Mouse (Mus musculus): ENCODE results near the gene Arhgap17.
A peak's percentile ranks its signal among the peaks of the same experiment; 100 is the strongest.

Gene Arhgap17

GRCm38 (mm10) chr7:123369759-123370481, at the start of gene Arhgap17, which contains the start of gene Lcmt1:
Gene Arhgap17 (minus strand): TSS chr7:123369915.
Gene Lcmt1 (plus strand): TSS chr7:123369784.
- peak; percentile 82 for DNase-seq (ENCODE audit: extremely low spot score, low read depth, low spot score)

- DNase-seq (ENCODE audit: extremely low spot score, low read depth, low spot score) = no peak
Observed at GRCm38 (mm10) chr7:123417661-123418060, 47.9 kb upstream of the Arhgap17 start.

- no peak for DNase-seq (ENCODE audit: extremely low spot score, low read depth, low spot score)
Observed at GRCm38 (mm10) chr7:123416803-123417202, 47.1 kb upstream of the Arhgap17 start.

- no peak for DNase-seq (ENCODE audit: extremely low spot score, low read depth, low spot score)
Observed at GRCm38 (mm10) chr7:123412143-123412542, 42.4 kb upstream of the Arhgap17 start.

GRCm38 (mm10) chr7:123411109-123411508, 41.4 kb upstream of the Arhgap17 start:
- no peak for DNase-seq (ENCODE audit: extremely low spot score, low read depth, low spot score)

GRCm38 (mm10) chr7:123410502-123410901, 40.8 kb upstream of the Arhgap17 start:
- DNase-seq (ENCODE audit: extremely low spot score, low read depth, low spot score) = no peak

- no peak for DNase-seq (ENCODE audit: extremely low spot score, low read depth, low spot score)
Observed at GRCm38 (mm10) chr7:123406988-123407387, 37.3 kb upstream of the Arhgap17 start.

GRCm38 (mm10) chr7:123405619-123406018, 35.9 kb upstream of the Arhgap17 start:
- DNase-seq (ENCODE audit: extremely low spot score, low read depth, low spot score) = no peak

- no peak for DNase-seq (ENCODE audit: extremely low spot score, low read depth, low spot score)
Observed at GRCm38 (mm10) chr7:123404198-123404597, 34.5 kb upstream of the Arhgap17 start.

GRCm38 (mm10) chr7:123401121-123401520, 31.4 kb upstream of the Arhgap17 start:
- no peak for DNase-seq (ENCODE audit: extremely low spot score, low read depth, low spot score)

GRCm38 (mm10) chr7:123399286-123399685, 29.6 kb upstream of the Arhgap17 start:
- no peak for DNase-seq (ENCODE audit: extremely low spot score, low read depth, low spot score)

- peak; percentile 52 for DNase-seq (ENCODE audit: extremely low spot score, low read depth, low spot score)
Observed at GRCm38 (mm10) chr7:123398828-123399227, 29.1 kb upstream of the Arhgap17 start.

- DNase-seq (ENCODE audit: extremely low spot score, low read depth, low spot score) = no peak
Observed at GRCm38 (mm10) chr7:123397931-123398330, 28.2 kb upstream of the Arhgap17 start.

- no peak for DNase-seq (ENCODE audit: extremely low spot score, low read depth, low spot score)
Observed at GRCm38 (mm10) chr7:123397369-123397768, 27.7 kb upstream of the Arhgap17 start.

- no peak for DNase-seq (ENCODE audit: extremely low spot score, low read depth, low spot score)
Observed at GRCm38 (mm10) chr7:123396900-123397299, 27.2 kb upstream of the Arhgap17 start.

- DNase-seq (ENCODE audit: extremely low spot score, low read depth, low spot score) = no peak
Observed at GRCm38 (mm10) chr7:123394271-123394670, 24.6 kb upstream of the Arhgap17 start.

- DNase-seq (ENCODE audit: extremely low spot score, low read depth, low spot score) = no peak
Observed at GRCm38 (mm10) chr7:123389686-123390280, 20.1 kb upstream of the Arhgap17 start.

GRCm38 (mm10) chr7:123385693-123386407, 16.1 kb upstream of the Arhgap17 start:
- DNase-seq (ENCODE audit: extremely low spot score, low read depth, low spot score) = no peak

GRCm38 (mm10) chr7:123377443-123378400, 8.0 kb upstream of the Arhgap17 start:
- DNase-seq (ENCODE audit: extremely low spot score, low read depth, low spot score) = peak; percentile 85

- no peak for DNase-seq (ENCODE audit: extremely low spot score, low read depth, low spot score)
Observed at GRCm38 (mm10) chr7:123371501-123371900, 1.8 kb upstream of the Arhgap17 start.

GRCm38 (mm10) chr7:123370700-123371099, 985 bp upstream of the Arhgap17 start:
- no peak for DNase-seq (ENCODE audit: extremely low spot score, low read depth, low spot score)

Measured in hindlimb bud, embryonic 11.5 days (tissue).